Mouse (Mus musculus) left cerebral cortex, postnatal 14 days (tissue): Measurements from ENCODE around the gene Pygo1. TPM values are rescaled to one million over a fixed set of nuclear protein-coding genes. Genes with fewer than 3 reads are reported as not detected.

Experiments
- DNase-seq, 2 experiments: peaks; one replicate each; pipeline ENCODE4 v3.0.0; 2021 to 2022; ENCODE audit warnings: low spot score in 2 of 2, mixed read lengths in 1 of 2
- intact Hi-C: fragments of 180-260 bp; cut with DNase I; formaldehyde crosslinking; loops from one replicate; pipeline ENCODE4 v1.15.1; 2025
- total RNA-seq, 2 experiments: library from RNA; stranded (reverse); gene quantifications; 2 replicates each; pipeline ENCODE4 v1.2.3; 2021

Pygo1 gene
- total RNA-seq, 2 experiments from 2014 or later, result 12.0 to 13.0 TPM

DNA sequence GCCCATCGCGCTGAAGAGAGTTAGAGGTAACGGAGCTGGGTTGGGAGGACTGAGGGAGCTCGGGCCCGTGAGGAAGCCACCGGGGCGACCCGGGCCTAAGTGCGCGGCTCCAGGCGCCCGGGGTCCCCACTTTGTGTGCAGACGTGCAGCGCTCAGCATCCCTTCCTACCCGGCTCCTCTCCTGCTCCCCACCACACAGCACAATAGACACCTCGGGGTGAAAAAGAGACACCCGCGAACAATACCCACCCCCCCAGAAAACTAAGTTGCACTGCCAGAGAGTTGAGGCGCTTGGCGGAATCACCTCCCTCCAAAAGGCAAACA is 452 bp downstream of the Pygo1 start:
- intact Hi-C loops, result no loop called here
- no peak for DNase-seq

DNA sequence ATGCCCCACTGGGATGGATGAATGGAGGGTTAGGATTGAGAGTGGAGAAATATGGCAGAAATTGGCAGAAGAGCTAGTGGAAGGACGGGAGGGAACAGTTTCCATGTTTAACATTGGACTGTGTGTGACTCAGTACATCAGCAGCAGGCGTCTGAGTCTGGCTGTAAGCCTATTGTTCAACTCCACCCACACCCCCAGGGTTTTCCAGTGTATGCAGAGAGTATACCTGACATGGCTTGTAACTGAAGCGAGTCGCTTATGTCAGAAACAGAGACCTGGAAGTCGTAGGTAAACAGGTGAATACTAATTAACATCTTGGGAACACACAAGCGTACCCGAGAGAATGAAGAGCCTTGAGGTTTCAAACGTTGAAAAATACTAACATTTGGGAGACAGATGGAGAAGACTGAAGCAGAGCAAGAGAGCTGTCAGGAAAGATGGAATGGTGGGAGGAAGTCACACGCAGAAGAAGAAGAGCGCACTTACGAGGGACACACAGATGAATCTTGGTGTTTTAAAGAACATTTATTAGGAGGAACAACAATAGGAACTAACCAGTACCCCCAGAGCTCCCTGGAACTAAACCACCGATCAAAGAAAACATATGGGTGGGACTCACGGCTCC is 5.8 kb downstream of the Pygo1 start:
- peak; percentile 64 to 85 for DNase-seq
- intact Hi-C loops, result no loop called here

- intact Hi-C loops, result no loop called here
- no peak for DNase-seq
Measured at GRCm38 (mm10) chr9:72935309-72935708, 9.9 kb downstream of the Pygo1 start.

- intact Hi-C loops, result no loop called here
- DNase-seq, result no peak
Measured at GRCm38 (mm10) chr9:72936301-72936700, 10.9 kb downstream of the Pygo1 start.

DNA sequence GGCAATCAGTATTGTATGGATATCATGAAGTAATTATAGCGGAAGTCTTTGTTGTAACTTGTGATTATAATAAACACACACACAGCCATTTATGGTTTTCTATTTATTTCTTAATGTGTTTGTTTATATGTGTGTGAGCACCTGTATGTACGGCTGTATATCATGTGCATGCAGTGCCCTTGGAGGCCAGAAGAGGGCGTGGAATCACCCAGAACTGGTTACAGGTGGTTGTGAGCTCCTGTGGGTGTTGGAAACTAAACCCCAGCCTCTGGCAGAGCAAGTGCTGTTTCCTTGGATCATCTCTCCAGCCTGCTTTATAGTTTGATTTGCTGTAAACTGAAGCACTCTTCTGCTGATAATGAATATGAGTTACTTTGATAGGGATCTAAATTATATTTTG is 18.0 kb downstream of the Pygo1 start:
- peak in 1 of 2 experiments; percentile 36 for DNase-seq
- intact Hi-C loops, result no loop called here

DNA sequence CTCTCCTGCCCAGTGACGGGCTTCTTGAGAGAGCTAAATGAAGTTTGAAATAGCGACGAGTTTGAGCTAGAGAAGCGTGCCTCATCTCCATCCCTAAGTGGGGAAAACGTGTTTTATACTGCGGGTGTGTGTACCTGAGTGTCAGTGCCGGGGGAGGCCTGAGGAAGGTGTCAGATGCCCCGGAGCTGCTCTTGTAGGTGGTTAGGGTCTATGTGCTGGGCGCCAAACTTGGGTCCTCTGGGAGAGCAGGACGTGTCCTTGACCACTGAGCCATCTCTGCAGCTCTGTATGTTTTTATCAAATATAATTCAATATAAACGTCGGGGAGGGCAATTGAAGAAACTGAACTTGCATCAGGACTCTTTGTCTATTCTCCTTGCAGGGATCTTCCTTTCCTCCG is 18.8 kb downstream of the Pygo1 start:
- intact Hi-C loops, result no loop called here
- DNase-seq, result no peak

DNA sequence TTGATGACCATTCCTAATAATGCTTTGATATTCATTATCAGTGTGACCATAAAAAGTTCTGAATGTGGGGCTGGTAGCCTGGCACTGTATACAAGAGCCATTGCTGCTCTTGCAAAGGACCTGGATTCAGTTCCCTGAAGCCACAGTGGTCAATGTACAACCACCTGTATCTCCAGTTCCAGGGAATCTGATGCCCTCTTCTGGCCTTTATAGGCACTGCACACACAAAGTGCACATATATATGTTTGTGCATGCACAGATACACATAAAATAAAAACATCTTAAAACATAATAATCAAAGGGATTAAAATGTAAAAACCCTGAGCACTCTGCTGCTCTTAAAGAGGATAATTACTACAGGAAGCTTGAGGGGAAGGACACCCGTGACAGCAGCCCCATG is 21.6 kb downstream of the Pygo1 start:
- intact Hi-C loops, result no loop called here
- DNase-seq, result no peak

DNA sequence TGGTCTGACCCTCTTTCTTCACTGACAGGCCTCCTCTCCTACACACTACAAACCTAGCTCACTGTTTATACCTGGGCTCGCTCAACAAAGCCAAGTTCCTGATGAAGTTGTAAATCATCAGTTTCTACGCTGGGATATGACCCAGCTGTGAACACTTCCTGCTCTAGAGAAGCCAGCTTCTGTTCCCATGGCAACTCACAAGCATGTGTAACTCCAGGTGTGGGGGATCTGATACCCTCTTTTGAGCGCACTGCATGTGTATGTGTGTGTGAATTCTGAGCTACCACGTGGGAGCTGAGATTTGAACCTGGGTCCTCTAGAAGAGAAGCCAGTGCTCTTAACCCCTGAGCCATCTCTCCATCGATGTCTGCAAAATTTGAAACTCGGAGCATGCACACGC is 24.1 kb downstream of the Pygo1 start:
- no peak for DNase-seq
- intact Hi-C loops, result no loop called here

- no peak for DNase-seq
- intact Hi-C loops, result no loop called here
Measured at GRCm38 (mm10) chr9:72954746-72955145, 29.3 kb downstream of the Pygo1 start.

GRCm38 (mm10) chr9:72955546-72955945 is 30.1 kb downstream of the Pygo1 start:
- peak; percentile 52 to 70 for DNase-seq
- intact Hi-C loops, result no loop called here

DNA sequence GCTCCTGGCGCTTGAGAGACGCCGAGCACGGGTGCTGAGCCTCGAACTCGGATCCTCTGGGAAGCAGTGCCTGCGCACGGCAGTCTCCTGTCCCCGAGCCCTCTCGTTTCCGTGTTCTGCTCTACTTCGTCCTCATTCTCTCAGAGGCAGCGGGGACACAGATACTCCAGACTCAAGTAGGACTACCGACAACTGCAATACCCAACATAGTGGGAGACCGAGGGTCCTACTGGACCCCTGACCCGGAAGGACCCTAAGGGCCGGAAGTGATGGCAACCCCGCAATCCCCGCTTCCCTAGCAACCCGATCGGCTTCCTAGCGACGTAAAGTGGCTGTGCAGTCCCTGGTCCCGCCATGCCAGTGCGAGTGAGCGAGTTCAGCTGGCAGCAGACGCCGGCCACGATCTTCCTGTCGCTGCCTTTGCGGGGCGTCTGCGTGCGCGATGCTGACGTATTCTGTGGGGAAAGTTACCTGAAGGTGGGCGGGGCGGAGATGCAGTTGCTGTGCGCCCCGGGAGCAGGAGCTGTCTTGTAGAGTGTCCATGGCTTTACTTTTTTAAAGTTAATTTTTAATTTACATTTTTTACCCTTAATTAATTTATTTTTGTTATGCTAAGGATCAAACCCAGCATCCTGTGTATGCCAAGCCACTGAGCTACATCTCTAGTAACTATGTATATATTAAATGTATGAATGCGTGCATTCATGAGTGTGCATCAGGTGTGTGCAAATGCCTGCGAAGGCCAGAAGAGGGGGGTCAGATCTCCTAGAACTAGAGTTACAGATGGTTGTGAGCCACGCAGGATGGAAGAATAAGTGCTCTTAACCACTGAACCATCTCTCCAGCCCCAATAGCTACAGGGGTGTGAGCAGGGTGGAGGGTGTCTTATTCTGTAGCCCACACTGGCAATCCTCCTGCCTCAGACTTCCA is 33.3 kb downstream of the Pygo1 start, which contains the start of the genes Dyx1c1 and Gm44503:
Gene Dyx1c1, plus strand, starts transcription at position 265 of the 930 bp plus-strand sequence.
Gene Gm44503, plus strand, starts transcription at position 332 of the 930 bp plus-strand sequence.
- DNase-seq, result peak; percentile 76 to 80
- intact Hi-C loops, result no loop called here

DNA sequence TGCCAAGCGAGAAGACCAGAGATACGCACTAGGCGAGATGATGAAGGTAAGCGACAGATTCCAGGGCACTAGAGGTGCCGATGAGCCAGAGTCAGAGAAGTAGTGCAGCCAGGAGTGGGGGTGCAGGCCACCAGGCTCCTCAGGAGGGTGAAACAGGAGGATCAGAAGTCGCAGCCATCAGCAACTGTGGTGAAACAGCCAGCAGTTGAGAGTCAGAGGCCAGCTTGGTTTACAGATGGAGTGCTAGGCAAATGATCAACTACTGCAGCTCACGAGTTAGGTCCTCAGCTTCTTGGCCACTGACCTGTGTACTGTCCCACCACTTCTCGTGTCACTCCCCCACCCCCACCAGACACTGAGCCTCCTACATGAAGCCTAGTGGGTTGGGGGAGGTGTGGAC is 35.9 kb downstream of the Pygo1 start:
- intact Hi-C loops, result loop anchor here (10.0 kb wide), 1 partner anchor 197 kb away; no protein-coding TSS in a partner anchor

DNA sequence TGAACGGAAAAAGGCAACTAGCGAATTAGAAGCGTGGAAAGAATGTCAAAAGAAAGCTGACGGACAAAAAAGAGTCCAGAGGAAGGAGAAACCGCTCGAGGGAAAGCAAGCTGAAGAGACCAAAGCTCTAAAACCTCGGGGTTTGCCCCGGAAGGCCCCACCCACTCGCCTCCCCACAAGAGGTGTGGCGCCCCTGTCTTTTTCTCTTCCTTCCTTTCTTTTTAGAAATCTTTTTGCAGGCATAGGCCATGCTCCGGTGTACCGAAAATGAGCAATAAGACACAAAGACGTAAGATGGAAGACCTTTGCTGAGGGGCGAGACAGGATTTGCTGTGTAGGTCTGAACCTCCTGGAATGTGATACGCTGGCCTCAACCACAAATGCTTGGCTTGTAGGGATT is 36.5 kb downstream of the Pygo1 start:
- intact Hi-C loops, result loop anchor here (10.0 kb wide), 1 partner anchor 197 kb away; no protein-coding TSS in a partner anchor
- DNase-seq, result no peak

More for the DNA sequence above, 35.9 kb downstream of the Pygo1 start:
- DNase-seq, result no peak

DNA sequence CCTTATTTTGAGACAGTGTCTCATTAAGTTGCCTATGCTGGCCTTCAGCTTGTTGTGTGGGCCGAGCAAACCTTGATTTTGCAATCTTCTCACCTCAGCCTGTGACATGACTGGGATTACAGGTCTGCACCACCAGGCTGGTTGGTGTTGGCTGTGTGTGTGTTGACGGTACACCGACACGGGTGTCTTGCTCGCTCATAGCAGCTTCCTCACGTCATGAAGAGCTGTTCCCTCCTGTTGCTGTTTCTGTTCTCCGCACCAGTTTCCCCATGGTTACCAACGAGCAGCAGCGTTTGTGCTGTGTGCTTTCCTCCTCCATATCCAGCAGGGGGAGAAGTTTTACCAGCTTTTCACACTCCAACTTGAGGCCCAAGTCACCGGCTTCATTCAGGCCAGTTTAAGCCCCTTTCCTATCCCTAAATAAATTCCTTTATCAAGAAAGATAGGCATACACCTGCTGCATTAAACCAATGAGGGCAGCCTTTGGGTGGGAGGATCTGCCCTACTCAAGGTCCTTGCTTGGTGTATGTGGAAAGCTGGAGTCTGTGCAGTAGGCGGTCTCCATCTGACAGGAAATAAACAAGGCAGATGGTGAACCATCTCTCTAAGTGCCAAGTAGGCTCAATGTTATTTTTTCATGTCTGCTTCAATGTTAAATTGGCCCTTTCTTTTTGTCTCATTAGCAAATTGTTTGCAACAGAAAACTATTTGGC is 43.1 kb downstream of the Pygo1 start:
- intact Hi-C loops, result loop anchor here (5.0 to 10.0 kb wide), 2 partner anchors 124 to 204 kb away; no protein-coding TSS in a partner anchor
- peak; percentile 68 to 89 for DNase-seq

DNA sequence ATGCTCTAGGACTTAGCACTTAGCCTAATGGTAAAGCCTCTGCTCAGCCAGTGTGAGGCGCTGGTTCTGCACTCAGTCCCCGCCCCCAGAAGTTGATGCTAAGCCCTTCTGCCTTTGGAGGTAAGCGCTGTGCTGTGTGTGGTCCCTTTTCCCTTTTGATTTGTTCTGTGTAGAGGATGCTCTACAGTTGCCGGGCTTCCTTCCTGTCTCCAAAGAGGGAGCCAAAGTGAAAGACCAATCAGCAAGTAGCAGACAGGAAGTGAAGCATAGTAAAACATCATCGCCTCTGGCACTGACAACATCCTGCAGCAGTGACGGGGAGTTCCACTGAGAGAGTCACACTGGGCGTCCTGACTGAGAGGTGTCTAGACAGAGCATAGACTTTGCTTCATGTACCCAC is 44.4 kb downstream of the Pygo1 start:
- DNase-seq, result no peak
- intact Hi-C loops, result loop anchor here (5.0 to 10.0 kb wide), 2 partner anchors 122 to 205 kb away; no protein-coding TSS in a partner anchor

- DNase-seq, result no peak
- intact Hi-C loops, result no loop called here
Measured at GRCm38 (mm10) chr9:72972435-72972834, 47.0 kb downstream of the Pygo1 start.

DNA sequence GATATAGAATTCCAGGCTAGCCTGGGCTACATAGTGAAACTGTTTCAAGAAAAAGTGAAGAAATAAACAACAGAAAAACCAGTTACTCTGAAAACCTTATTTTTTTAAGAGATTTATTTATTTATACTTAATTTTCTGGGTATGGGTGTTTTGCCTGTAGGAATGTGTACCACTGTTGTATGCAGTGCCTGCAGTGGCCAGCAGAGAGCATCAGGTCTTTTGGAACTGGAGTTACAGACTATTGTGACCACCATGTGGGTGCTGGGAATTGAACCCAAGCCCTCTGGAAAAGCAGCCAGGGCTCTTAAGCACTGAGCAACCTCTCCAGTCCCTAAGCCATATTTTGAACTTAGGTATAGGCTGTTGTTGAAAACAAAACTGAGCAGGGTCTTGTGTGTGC is 47.5 kb downstream of the Pygo1 start:
- DNase-seq, result no peak
- intact Hi-C loops, result no loop called here

GRCm38 (mm10) chr9:72974734-72975133 is 49.3 kb downstream of the Pygo1 start:
- DNase-seq, result no peak
- intact Hi-C loops, result no loop called here

- DNase-seq, result no peak
- intact Hi-C loops, result no loop called here
Measured at GRCm38 (mm10) chr9:72975242-72975641, 49.8 kb downstream of the Pygo1 start.

DNA sequence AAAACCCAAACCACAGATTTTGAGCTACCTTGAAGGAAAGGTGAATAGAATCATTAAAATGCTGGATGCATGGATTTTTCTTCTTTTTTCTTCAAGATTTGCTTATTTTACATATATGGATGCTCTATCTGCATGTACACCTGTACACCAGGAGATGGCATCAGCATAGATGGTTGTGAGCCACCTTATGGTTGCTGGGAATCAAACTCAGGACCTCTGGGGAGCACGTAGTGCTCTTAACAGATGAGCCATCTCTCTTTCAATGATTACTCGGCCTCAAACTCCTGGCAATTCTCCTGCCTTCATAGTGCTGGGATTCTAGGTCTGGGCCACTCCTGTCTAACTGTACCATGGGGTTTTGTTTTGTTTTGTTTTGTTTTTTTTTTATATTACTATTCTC is 57.6 kb downstream of the Pygo1 start:
- DNase-seq, result no peak
- intact Hi-C loops, result no loop called here
